Mouse (Mus musculus): ENCODE results near the gene Dnajc1. TPM values are rescaled to one million over a fixed set of nuclear protein-coding genes. Genes with fewer than 3 reads are reported as not detected.

Dnajc1 gene
- total and polyA plus RNA-seq, 2 experiments from 2014 or later = 15.2 to 20.2 TPM

- H3K4me1 ChIP-seq (ENCODE audit: control insufficient read depth, insufficient read depth) = 0 out of 2 replicates have a peak, but pooled peaks cover 7% of the 10 kb centered on the region
- no peak for DNase-seq (ENCODE audit: low spot score)
- H3K27me3 ChIP-seq (ENCODE audit: control insufficient read depth, insufficient read depth, low read length) = no peaks in the 10 kb centered on the region
- no peaks in the 10 kb centered on the region for H3K9me3 ChIP-seq (replicated peaks; ENCODE audit: control insufficient read depth, low read length)
- TF ChIP-seq CTCF (IDR thresholded peaks at IDR 0.05; ENCODE audit: low read depth) (no peak), EP300 (IDR thresholded peaks at IDR 0.05; ENCODE audit: low read depth) (no peak)
- H3K4me3 ChIP-seq (ENCODE audit: low read depth, low read length) = no peak overlapping the region
- H3K36me3 ChIP-seq (replicated peaks; ENCODE audit: control insufficient read depth, insufficient read depth, low read length) = no peaks in the 10 kb centered on the region
- ATAC-seq (ENCODE audit: insufficient read depth, low read depth) = no peak
- WGBS = 76% methylated on average over 4 of the region's 4 CpGs
- no peak overlapping the region for H3K27ac ChIP-seq (ENCODE audit: low read depth)
- H3K4me2 ChIP-seq (ENCODE audit: low read depth, low read length) = no peak overlapping the region
- H3K9ac ChIP-seq (replicated peaks; ENCODE audit: low read depth, low read length) = no peak overlapping the region
Measured at GRCm38 (mm10) chr2:18370794-18371498, 21.7 kb downstream of the Dnajc1 start.

GRCm38 (mm10) chr2:18364402-18364801 lies 28.2 kb downstream of the Dnajc1 start:
- no peak overlapping the region for H3K9ac ChIP-seq (replicated peaks; ENCODE audit: low read depth, low read length)
- TF ChIP-seq EP300 (IDR thresholded peaks at IDR 0.05; ENCODE audit: low read depth) (no peak), CTCF (IDR thresholded peaks at IDR 0.05; ENCODE audit: low read depth) (no peak)
- ATAC-seq (ENCODE audit: insufficient read depth, low read depth) (no peak), DNase-seq (ENCODE audit: low spot score) (no peak)
- no peak overlapping the region for H3K4me2 ChIP-seq (ENCODE audit: low read depth, low read length)
- H3K27me3 ChIP-seq (ENCODE audit: control insufficient read depth, insufficient read depth, low read length) = no peaks in the 10 kb centered on the region
- H3K27ac ChIP-seq (ENCODE audit: low read depth) = no peak overlapping the region
- 88% methylated on average over 1 of the region's 1 CpGs for WGBS
- H3K4me3 ChIP-seq (ENCODE audit: low read depth, low read length) = no peak overlapping the region
- H3K4me1 ChIP-seq (ENCODE audit: control insufficient read depth, insufficient read depth) = no peaks in the 10 kb centered on the region
- H3K9me3 ChIP-seq (replicated peaks; ENCODE audit: control insufficient read depth, low read length) = no peaks in the 10 kb centered on the region
- H3K36me3 ChIP-seq (replicated peaks; ENCODE audit: control insufficient read depth, insufficient read depth, low read length) = 0 out of 2 replicates have a peak, but pooled peaks cover 5% of the 10 kb centered on the region

- no peak overlapping the region for H3K4me2 ChIP-seq (ENCODE audit: low read depth, low read length)
- no peaks in the 10 kb centered on the region for H3K9me3 ChIP-seq (replicated peaks; ENCODE audit: control insufficient read depth, low read length)
- TF ChIP-seq EP300 (IDR thresholded peaks at IDR 0.05; ENCODE audit: low read depth) (no peak), CTCF (IDR thresholded peaks at IDR 0.05; ENCODE audit: low read depth) (0 out of 2 replicates have a peak, but pooled peaks have one; percentile 19)
- DNase-seq (ENCODE audit: low spot score) (no peak), ATAC-seq (ENCODE audit: insufficient read depth, low read depth) (no peak)
- H3K9ac ChIP-seq (replicated peaks; ENCODE audit: low read depth, low read length) = no peak overlapping the region
- H3K27me3 ChIP-seq (ENCODE audit: control insufficient read depth, insufficient read depth, low read length) = no peaks in the 10 kb centered on the region
- no peak overlapping the region for H3K4me3 ChIP-seq (ENCODE audit: low read depth, low read length)
- no peaks in the 10 kb centered on the region for H3K4me1 ChIP-seq (ENCODE audit: control insufficient read depth, insufficient read depth)
- H3K36me3 ChIP-seq (replicated peaks; ENCODE audit: control insufficient read depth, insufficient read depth, low read length) = no peaks in the 10 kb centered on the region
- H3K27ac ChIP-seq (ENCODE audit: low read depth) = no peak overlapping the region
Measured at GRCm38 (mm10) chr2:18355293-18355692, 37.3 kb downstream of the Dnajc1 start.

- Histone ChIP-seq H3K36me3 (replicated peaks; ENCODE audit: control insufficient read depth, insufficient read depth, low read length) (no peaks in the 10 kb centered on the region), H3K4me3 (ENCODE audit: low read depth, low read length) (no peak overlapping the region), H3K4me2 (ENCODE audit: low read depth, low read length) (no peak overlapping the region), H3K4me1 (ENCODE audit: control insufficient read depth, insufficient read depth) (no peaks in the 10 kb centered on the region), H3K27ac (ENCODE audit: low read depth) (no peak overlapping the region), H3K9ac (replicated peaks; ENCODE audit: low read depth, low read length) (no peak overlapping the region), H3K27me3 (ENCODE audit: control insufficient read depth, insufficient read depth, low read length) (no peaks in the 10 kb centered on the region), H3K9me3 (replicated peaks; ENCODE audit: control insufficient read depth, low read length) (no peaks in the 10 kb centered on the region)
- DNase-seq (ENCODE audit: low spot score) = no peak
- no peak for ATAC-seq (ENCODE audit: insufficient read depth, low read depth)
- TF ChIP-seq CTCF (IDR thresholded peaks at IDR 0.05; ENCODE audit: low read depth) = peak; percentile 54
- no peak for TF ChIP-seq EP300 (IDR thresholded peaks at IDR 0.05; ENCODE audit: low read depth)
- WGBS = 78% methylated on average over 2 of the region's 2 CpGs
Measured at GRCm38 (mm10) chr2:18352620-18353019, 40.0 kb downstream of the Dnajc1 start.

GRCm38 (mm10) chr2:18343464-18343863 lies 49.2 kb downstream of the Dnajc1 start:
- DNase-seq (ENCODE audit: low spot score) (peak; percentile 35), ATAC-seq (ENCODE audit: insufficient read depth, low read depth) (no peak)
- H3K36me3 ChIP-seq (replicated peaks; ENCODE audit: control insufficient read depth, insufficient read depth, low read length) = no peaks in the 10 kb centered on the region
- H3K4me2 ChIP-seq (ENCODE audit: low read depth, low read length) = no peak overlapping the region
- H3K4me1 ChIP-seq (ENCODE audit: control insufficient read depth, insufficient read depth) = no peaks in the 10 kb centered on the region
- TF ChIP-seq CTCF (IDR thresholded peaks at IDR 0.05; ENCODE audit: low read depth) (peak; percentile 57), EP300 (IDR thresholded peaks at IDR 0.05; ENCODE audit: low read depth) (no peak)
- 66% methylated on average over 2 of the region's 2 CpGs for WGBS
- H3K4me3 ChIP-seq (ENCODE audit: low read depth, low read length) = no peak overlapping the region
- H3K27ac ChIP-seq (ENCODE audit: low read depth) = no peak overlapping the region
- H3K9ac ChIP-seq (replicated peaks; ENCODE audit: low read depth, low read length) = no peak overlapping the region
- H3K27me3 ChIP-seq (ENCODE audit: control insufficient read depth, insufficient read depth, low read length) = no peaks in the 10 kb centered on the region
- H3K9me3 ChIP-seq (replicated peaks; ENCODE audit: control insufficient read depth, low read length) = no peaks in the 10 kb centered on the region

GRCm38 (mm10) chr2:18318671-18319070 lies 74.0 kb downstream of the Dnajc1 start:
- H3K27ac ChIP-seq (ENCODE audit: low read depth) = no peak overlapping the region
- H3K4me2 ChIP-seq (ENCODE audit: low read depth, low read length) = no peak overlapping the region
- DNase-seq (ENCODE audit: low spot score) (no peak), ATAC-seq (ENCODE audit: insufficient read depth, low read depth) (no peak)
- no peak overlapping the region for H3K4me3 ChIP-seq (ENCODE audit: low read depth, low read length)
- no peaks in the 10 kb centered on the region for H3K4me1 ChIP-seq (ENCODE audit: control insufficient read depth, insufficient read depth)
- 92% methylated on average over 2 of the region's 2 CpGs for WGBS
- TF ChIP-seq EP300 (IDR thresholded peaks at IDR 0.05; ENCODE audit: low read depth) (no peak), CTCF (IDR thresholded peaks at IDR 0.05; ENCODE audit: low read depth) (no peak)
- H3K9me3 ChIP-seq (replicated peaks; ENCODE audit: control insufficient read depth, low read length) = peaks cover 15% of the 10 kb centered on the region; the same call in 1 of the 2 replicates
- no peaks in the 10 kb centered on the region for H3K36me3 ChIP-seq (replicated peaks; ENCODE audit: control insufficient read depth, insufficient read depth, low read length)
- no peak overlapping the region for H3K9ac ChIP-seq (replicated peaks; ENCODE audit: low read depth, low read length)
- no peaks in the 10 kb centered on the region for H3K27me3 ChIP-seq (ENCODE audit: control insufficient read depth, insufficient read depth, low read length)
